Mouse (Mus musculus) liver, embryonic 15.5 days (tissue): ENCODE results near the gene Ppil4. TPM values are rescaled to one million over a fixed set of nuclear protein-coding genes. Genes with fewer than 3 reads are reported as not detected.

Experiments
- microRNA-seq: library from miRNA; unstranded; fragments of <30 nt; microRNA quantifications from one replicate; pipeline ENCODE4, GENCODE M21; 2016
- polyA plus RNA-seq: library from polyadenylated mRNA; unstranded; fragments of >200 nt; fragmentation: Nextera tagmentation; extraction: Ambion mirVana; gene quantifications from 2 replicates; pipeline ENCODE4 v1.2.1, GENCODE M21; 2015

The Ppil4 gene
- polyA plus RNA-seq, 1 experiment from 2014 or later, result 21.9 TPM

Small RNAs within 50 kb of the gene (microRNA-seq; reads per million reads assigned to microRNA genes)
- gene Mir5104, result 11.2 reads per million, percentile 28 among the genes with 10 or more reads in this experiment

Other genes starting within 250 kb of the Ppil4 start
- 0.30 and 0.37 TPM in 2 replicates for gene Lrp11, start 203.1 kb upstream of the Ppil4 start, polyA plus RNA-seq
- gene Nup43, start 125.4 kb upstream of the Ppil4 start, polyA plus RNA-seq, result 21.2 and 23.8 TPM in 2 replicates
- gene Pcmt1, start 111.8 kb upstream of the Ppil4 start, polyA plus RNA-seq, result 91.2 and 95.5 TPM in 2 replicates
- gene Lats1, start 111.7 kb upstream of the Ppil4 start, polyA plus RNA-seq, result 2.3 and 2.5 TPM in 2 replicates
- gene Katna1, start 66.9 kb upstream of the Ppil4 start, polyA plus RNA-seq, result 28.6 and 29.6 TPM in 2 replicates
- 25.5 and 29.0 TPM in 2 replicates for gene Ginm1, start 67 bp upstream of the Ppil4 start, polyA plus RNA-seq
- gene Zc3h12d, start 39.6 kb downstream of the Ppil4 start, polyA plus RNA-seq, result 0.58 and 0.88 TPM in 2 replicates
- gene Tab2, start 163.3 kb downstream of the Ppil4 start, polyA plus RNA-seq, result 7.9 and 8.7 TPM in 2 replicates